Mouse (Mus musculus): ENCODE measurements around the gene Comt.

Comt gene

GRCm38 (mm10) chr16:18411026-18411649 is 15.5 kb downstream of the Comt start:
- DNase-seq (ENCODE audit: low spot score), result no peak

- no peak for DNase-seq (ENCODE audit: low spot score)
Measured at GRCm38 (mm10) chr16:18410418-18410817, 16.2 kb downstream of the Comt start.

- DNase-seq (ENCODE audit: low spot score), result no peak
Measured at GRCm38 (mm10) chr16:18409776-18410175, 16.9 kb downstream of the Comt start.

GRCm38 (mm10) chr16:18407912-18408311 is 18.7 kb downstream of the Comt start:
- DNase-seq (ENCODE audit: low spot score), result no peak

- DNase-seq (ENCODE audit: low spot score), result peak; percentile 77
Measured at GRCm38 (mm10) chr16:18406293-18406692, 20.4 kb downstream of the Comt start.

GRCm38 (mm10) chr16:18405876-18406275 is 20.8 kb downstream of the Comt start:
- DNase-seq (ENCODE audit: low spot score), result no peak

GRCm38 (mm10) chr16:18405091-18405854 is 21.4 kb downstream of the Comt start:
- no peak for DNase-seq (ENCODE audit: low spot score)

- DNase-seq (ENCODE audit: low spot score), result no peak
Measured at GRCm38 (mm10) chr16:18403285-18403684, 23.4 kb downstream of the Comt start.

- DNase-seq (ENCODE audit: low spot score), result peak; percentile 42
Measured at GRCm38 (mm10) chr16:18400472-18401216, 26.0 kb downstream of the Comt start.

GRCm38 (mm10) chr16:18400028-18400427 is 26.6 kb downstream of the Comt start:
- peak; percentile 38 for DNase-seq (ENCODE audit: low spot score)

GRCm38 (mm10) chr16:18396791-18397621 is 29.6 kb downstream of the Comt start:
- DNase-seq (ENCODE audit: low spot score), result no peak

- DNase-seq (ENCODE audit: low spot score), result no peak
Measured at GRCm38 (mm10) chr16:18396201-18396600, 30.5 kb downstream of the Comt start.

GRCm38 (mm10) chr16:18395620-18396036 is 31.0 kb downstream of the Comt start:
- DNase-seq (ENCODE audit: low spot score), result peak; percentile 73

- no peak for DNase-seq (ENCODE audit: low spot score)
Measured at GRCm38 (mm10) chr16:18394777-18395619, 31.7 kb downstream of the Comt start.

GRCm38 (mm10) chr16:18394056-18394455 is 32.6 kb downstream of the Comt start:
- no peak for DNase-seq (ENCODE audit: low spot score)

- DNase-seq (ENCODE audit: low spot score), result peak; percentile 39
Measured at GRCm38 (mm10) chr16:18393595-18393994, 33.1 kb downstream of the Comt start.

- peak; percentile 83 for DNase-seq (ENCODE audit: low spot score)
Measured at GRCm38 (mm10) chr16:18392469-18393426, 33.9 kb downstream of the Comt start.

GRCm38 (mm10) chr16:18391728-18392127 is 34.9 kb downstream of the Comt start:
- DNase-seq (ENCODE audit: low spot score), result no peak

GRCm38 (mm10) chr16:18391127-18391526 is 35.5 kb downstream of the Comt start:
- no peak for DNase-seq (ENCODE audit: low spot score)

GRCm38 (mm10) chr16:18390399-18390798 is 36.3 kb downstream of the Comt start:
- no peak for DNase-seq (ENCODE audit: low spot score)

Measured in testis, postnatal 10 days (tissue).